Mouse (Mus musculus) right cerebral cortex, postnatal 10 days (tissue): ENCODE results near the gene Vsig2.
A peak's percentile ranks its signal among the peaks of the same experiment; 100 is the strongest.

Source experiments
- DNase-seq, 2 experiments: peaks; one replicate each; pipeline ENCODE4 v3.0.0; 2021; ENCODE audit warnings: low spot score in 2 of 2

Gene Vsig2

DNA sequence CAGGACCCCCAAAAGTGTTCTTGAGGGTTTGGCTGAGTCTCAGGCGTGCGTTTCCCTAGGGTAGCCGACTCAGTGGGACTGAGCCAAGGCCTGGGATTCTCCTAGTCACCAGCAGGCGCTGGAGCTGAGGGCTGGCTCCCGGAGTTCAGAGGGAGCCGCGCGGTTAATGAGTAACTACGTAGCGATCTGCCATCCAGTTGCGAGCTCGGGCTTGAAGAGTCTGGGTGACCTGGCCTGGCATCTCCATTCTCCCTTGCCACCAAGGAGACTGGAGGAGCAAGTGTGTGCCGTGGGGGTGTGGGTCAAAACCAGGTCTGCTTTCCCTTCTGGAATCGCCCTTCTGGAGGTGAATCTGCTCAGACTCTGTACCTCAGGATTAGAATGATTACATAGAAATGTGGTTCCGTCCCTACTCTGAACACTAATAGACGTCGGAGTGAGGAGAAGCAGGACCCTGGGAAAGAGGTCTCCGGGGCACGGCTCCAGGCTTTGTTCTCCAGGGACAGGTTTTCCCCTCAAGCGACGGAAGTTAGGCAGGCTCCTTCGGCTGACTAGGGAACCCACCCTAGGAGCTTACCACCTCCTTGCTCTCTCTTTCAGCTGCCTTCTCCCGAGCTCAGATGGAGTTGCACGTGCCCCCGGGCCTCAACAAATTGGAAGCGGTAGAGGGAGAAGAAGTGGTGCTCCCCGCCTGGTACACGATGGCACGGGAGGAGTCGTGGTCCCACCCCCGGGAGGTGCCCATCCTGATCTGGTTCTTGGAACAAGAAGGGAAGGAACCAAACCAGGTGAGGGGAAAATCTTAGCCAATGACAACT lies 8.0 kb upstream of the Vsig2 start:
- peak in 1 of 2 experiments; percentile 63 for DNase-seq

- no peak for DNase-seq
Measured at GRCm38 (mm10) chr9:37536851-37537250, 2.2 kb upstream of the Vsig2 start.

DNA sequence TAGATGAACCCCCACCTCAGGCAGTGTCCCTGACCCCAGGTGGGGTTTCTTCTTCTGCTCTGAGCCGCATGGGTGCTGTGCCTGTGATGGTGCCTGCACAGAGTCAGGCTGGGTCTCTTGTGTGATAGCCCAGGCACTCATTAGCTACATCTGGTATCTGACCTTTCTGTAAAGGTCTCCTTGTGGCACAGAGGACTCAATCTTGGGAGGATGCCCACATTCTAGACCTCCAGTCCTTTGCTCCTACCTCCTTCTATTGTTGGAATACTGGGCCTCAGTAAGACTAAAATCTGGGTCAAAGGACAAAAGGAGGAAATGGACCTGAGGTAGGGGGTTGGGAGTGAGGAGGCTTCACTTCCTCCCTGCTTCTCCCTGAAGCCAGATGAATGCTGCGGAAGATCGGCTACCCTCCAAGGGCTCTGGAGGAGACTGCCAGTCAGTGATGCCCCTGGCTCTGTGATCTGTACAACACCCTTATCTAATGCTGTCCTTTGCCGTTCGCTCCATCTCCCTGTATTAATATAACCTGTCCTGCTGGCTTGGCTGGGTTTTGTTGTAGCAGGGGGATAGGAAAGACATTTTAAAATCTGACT lies 1.3 kb upstream of the Vsig2 start:
- DNase-seq: no peak

- DNase-seq: peak in 1 of 2 experiments; percentile 56
Measured at GRCm38 (mm10) chr9:37540226-37540625, 1.2 kb downstream of the Vsig2 start.

- peak in 1 of 2 experiments; percentile 37 for DNase-seq
Measured at GRCm38 (mm10) chr9:37540701-37541575, 1.9 kb downstream of the Vsig2 start.

DNA sequence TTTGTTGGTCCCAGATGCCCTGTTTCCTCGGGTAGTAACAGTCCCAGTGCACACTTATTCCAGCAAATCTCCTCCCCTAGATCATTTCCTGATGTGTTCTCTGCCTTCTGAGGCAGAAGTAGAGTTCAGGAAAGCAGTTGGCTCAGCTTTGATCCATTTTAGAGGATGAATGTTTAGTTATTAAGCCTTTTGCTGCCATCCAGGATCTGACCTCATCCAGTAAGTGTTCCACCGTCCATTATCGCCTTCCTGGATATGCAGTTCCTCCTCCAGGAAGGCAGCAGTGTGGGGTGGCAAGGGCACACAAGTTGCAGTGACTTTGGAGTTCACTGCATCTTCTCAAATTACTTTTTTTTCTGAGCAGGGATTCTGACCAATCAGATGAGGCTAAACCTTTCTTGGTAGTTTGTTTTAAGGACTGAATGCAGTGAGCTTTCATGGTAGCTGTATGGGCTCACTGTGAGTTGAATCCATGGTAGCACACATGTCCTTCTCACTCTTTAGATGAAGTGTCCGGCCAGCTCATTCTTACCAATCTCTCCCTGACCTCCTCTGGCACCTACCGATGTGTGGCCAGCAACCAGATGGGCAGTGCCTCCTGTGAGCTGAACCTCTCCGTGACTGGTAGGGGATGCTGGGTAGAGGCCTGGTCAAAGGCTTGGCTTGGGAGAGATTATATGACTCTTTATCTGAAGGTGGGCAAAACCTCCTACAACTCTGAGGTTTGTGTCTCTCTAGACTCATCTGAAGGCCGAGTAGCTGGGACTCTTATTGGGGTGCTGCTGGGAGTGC lies 3.0 kb downstream of the Vsig2 start:
- no peak for DNase-seq

GRCm38 (mm10) chr9:37543869-37544440 lies 4.9 kb downstream of the Vsig2 start:
- no peak for DNase-seq

- DNase-seq: peak; percentile 78 to 82
Measured at GRCm38 (mm10) chr9:37544447-37545165, 5.6 kb downstream of the Vsig2 start.

GRCm38 (mm10) chr9:37545166-37545610 lies 6.1 kb downstream of the Vsig2 start:
- DNase-seq: no peak

DNA sequence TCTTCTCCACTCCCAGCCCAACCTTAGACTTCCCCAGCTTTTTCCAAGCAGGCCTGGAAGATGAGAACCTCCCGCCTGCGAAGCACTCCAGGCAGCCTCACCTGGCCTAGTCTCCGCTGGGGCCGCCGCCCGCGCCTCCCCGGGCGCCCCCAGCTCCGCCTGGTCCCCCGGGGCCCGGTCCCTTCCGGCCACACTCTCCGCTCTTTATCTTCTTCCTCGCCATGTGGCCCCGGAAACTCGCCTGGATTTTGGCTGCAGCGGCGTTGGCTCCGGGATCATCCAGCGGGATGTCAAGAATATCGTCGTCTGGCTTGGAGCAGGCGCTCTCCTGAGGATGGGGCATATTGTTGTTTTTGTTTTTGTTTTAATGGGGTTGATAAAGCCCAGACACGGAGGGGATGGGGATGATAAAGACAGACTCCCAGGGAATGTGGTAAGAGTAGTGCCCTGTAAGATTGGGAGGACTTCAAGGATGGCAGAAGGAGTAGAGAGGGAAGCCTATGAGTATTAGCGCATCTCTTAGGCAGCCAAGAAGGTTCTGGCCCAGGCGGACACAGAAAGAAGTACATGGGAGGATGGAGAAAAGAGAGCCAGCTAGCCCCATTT lies 6.9 kb downstream of the Vsig2 start:
- DNase-seq: no peak

DNA sequence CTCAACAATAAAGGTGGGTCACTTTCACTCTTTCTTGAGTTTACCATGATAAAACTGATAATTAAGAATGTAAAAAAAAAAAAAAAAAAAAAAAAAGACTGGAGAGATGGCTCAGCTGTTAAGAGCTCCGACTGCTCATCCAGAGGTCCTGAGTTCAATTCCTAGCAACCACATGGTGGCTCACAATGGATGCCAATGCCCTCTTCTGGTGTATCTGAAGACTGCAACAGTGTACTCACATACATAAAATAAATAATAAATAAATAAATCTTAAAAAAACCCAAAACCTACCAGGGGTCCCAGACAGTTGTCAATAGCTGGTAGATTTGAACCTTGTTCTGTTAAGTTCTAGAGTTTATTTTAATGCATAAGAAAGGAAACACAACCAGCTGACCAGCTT lies 7.8 kb downstream of the Vsig2 start:
- DNase-seq: no peak

DNA sequence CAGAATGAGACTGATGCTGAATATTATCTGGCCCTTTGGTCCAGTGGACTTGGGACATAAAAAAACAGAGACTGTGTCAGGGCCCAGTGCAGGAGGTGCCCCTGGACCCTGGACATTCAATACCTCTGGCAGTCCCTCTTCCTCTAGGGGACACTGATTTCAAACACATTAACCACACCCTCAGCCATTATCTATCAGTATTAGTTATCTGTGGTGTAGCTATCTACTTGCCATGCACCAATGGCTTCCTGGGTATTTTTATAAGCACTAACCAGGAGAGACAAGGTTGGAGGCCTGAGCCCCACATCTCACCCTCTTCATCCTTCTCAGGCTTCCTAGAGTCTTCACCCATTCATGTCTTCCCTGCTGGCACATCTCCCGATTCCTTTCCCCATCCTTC lies 11.4 kb downstream of the Vsig2 start:
- no peak for DNase-seq

DNA sequence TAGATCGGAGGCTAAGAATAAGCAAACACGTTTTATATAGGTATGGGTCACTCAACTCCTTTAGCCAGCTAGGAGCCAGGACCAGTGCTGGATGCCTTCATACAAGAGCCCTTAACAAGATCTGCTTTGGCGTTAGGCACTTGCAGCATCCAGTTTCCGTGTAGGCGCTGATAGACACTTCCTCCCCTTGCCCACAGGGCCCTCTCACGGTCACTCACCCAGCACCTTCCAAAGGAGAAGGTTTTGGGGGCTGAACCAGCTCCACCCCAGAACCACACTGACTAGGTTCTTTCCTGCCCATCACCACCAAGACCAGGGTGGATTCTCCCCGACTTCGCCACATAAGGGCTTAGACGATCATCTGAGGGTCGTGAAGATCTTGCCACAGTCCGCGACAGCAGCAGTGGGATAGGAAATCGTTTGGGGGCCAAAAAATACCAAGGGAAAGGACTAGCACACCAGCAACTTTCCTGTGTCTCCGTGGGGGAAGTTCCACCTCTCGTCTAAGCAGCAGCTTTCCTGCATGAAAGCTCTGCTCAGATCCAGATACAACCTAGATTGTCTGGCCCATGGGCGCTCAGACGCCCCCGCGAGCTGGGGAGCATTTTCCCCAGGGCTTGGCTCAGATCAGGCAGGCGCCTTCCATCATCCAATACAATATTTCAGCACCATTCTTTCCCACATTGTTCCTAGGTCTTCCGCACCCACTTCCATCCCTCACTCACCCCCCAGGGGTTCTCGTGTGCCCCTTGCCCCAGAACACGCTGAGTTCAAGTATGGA lies 12.9 kb downstream of the Vsig2 start:
- DNase-seq: peak in 1 of 2 experiments; percentile 51

- peak; percentile 94 to 96 for DNase-seq
Measured at GRCm38 (mm10) chr9:37552536-37553293, 13.7 kb downstream of the Vsig2 start, which contains the start of gene Nrgn. Gene Nrgn, minus strand, starts transcription at chr9:37552904.

GRCm38 (mm10) chr9:37554279-37554678 lies 15.2 kb downstream of the Vsig2 start:
- no peak for DNase-seq

DNA sequence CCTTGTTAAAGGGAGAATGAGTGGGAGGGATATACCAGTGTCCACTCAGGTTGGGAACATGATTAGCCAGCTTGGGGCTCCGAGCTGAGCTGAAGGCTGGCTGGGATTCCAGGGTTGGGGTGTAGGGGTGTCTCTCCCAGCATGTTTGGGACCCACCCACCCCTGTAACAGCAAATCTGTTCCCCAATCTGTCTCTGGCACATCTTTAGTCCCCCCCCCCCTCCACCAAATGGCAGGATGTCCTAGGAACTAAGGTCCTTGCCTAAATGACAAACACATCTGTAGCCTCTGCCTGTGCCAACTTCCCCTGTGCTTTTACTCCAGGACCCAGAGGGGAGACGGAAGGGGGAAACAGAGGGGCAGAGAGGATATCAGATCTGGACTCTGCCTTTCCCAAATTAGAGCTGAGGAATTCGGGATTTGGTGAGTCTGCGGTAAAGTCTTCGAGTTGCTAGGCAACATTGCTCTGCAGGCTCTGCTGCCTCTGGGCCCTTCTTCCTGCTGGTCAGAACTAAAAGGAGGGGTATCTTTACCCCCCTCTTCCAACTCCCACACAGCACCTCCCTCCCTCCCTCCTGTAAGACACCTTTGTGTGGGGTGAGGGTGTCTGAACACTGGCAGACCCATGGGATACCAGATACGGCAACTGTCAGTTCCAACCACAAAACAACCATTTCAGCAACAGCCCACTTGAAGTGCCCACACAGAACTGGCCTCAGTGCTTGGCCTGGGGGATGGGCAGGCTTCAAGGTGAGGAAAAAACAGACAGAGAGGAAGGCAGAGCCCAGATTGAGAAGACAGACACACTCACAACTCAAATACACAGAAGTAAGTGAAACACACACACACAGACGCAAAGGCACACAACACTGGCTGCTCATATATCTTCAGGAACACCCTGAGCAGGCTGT lies 16.0 kb downstream of the Vsig2 start, which contains the start of gene Siae:
Gene Siae (plus strand): TSS at position 861 of the 911 bp plus-strand sequence.
- peak; percentile 54 to 71 for DNase-seq

- peak; percentile 60 to 74 for DNase-seq
Measured at GRCm38 (mm10) chr9:37556366-37556765, 17.3 kb downstream of the Vsig2 start.
